Mouse (Mus musculus) midbrain, embryonic 16.5 days (tissue): ENCODE measurements around the gene Tmed1. TPM values are rescaled to one million over a fixed set of nuclear protein-coding genes. Genes with fewer than 3 reads are reported as not detected.
"Not testable (repeated sequence)": the region's sequence is repeated elsewhere in the genome, so short reads cannot be mapped to it uniquely, and the experiment has no call there.

Source experiments
- ATAC-seq: fragments of 200-750 bp; cut with Nextera tagmentation; 2 replicates; pipeline ENCODE4 v1.8.0; 2017; ENCODE audit warnings: moderate TSS enrichment
- H3K27ac ChIP-seq: fragments of 300-500 bp; sonication (generic); 2 replicates; pipeline ENCODE4 v1.5.1; 2014; ENCODE audit warnings: mild to moderate bottlenecking, low read length, mixed read lengths
- H3K27me3 ChIP-seq: fragments of 300-500 bp; sonication (generic); 2 replicates; pipeline ENCODE4 v1.6.1; 2014; ENCODE audit warnings: low read depth, low read length, mixed read lengths; ENCODE audit not compliant: control insufficient read depth, insufficient read depth
- H3K36me3 ChIP-seq: fragments of 300-500 bp; sonication (generic); 2 replicates; pipeline ENCODE4 v1.6.1; 2014; ENCODE audit warnings: mild to moderate bottlenecking, low read length, moderate library complexity, mixed read lengths; ENCODE audit not compliant: control insufficient read depth, insufficient read depth
- H3K4me1 ChIP-seq: fragments of 300-500 bp; sonication (generic); 2 replicates; pipeline ENCODE4 v1.6.1; 2014; ENCODE audit warnings: mild to moderate bottlenecking, low read length, mixed read lengths; ENCODE audit not compliant: control insufficient read depth, insufficient read depth
- H3K4me2 ChIP-seq: fragments of 300-500 bp; sonication (generic); 2 replicates; pipeline ENCODE4 v1.6.1; 2014; ENCODE audit warnings: mild to moderate bottlenecking, low read length, mixed read lengths
- H3K4me3 ChIP-seq: fragments of 300-500 bp; sonication (generic); 2 replicates; pipeline ENCODE4 v1.5.1; 2014; ENCODE audit warnings: low read depth, mild to moderate bottlenecking, low read length, moderate library complexity, mixed read lengths
- H3K9ac ChIP-seq: fragments of 300-500 bp; sonication (generic); 2 replicates; pipeline ENCODE4 v1.6.1; 2014; ENCODE audit warnings: low read depth, low read length, mixed read lengths
- H3K9me3 ChIP-seq: fragments of 300-500 bp; sonication (generic); replicated peaks from 2 replicates; pipeline ENCODE4 v1.6.1; 2014; ENCODE audit warnings: mild to moderate bottlenecking, low read length, mixed read lengths; ENCODE audit not compliant: control insufficient read depth, poor library complexity, severe bottlenecking
- WGBS: fragments of 180-500 bp; shearing (Covaris S2); extraction: QIAGEN DNeasy Blood & Tissue Kit; methylation state at CpG from one replicate; pipeline ENCODE4 v1.1.7; 2014; 5-methylcytosine and 5-hydroxymethylcytosine counted together
- polyA plus RNA-seq: library from polyadenylated mRNA; unstranded; fragments of >200 nt; fragmentation: Nextera tagmentation; extraction: Ambion mirVana; gene quantifications from 2 replicates; pipeline ENCODE4 v1.2.1, GENCODE M21; 2015

Tmed1 gene
- polyA plus RNA-seq, 1 experiment from 2014 or later = 55.2 TPM

DNA sequence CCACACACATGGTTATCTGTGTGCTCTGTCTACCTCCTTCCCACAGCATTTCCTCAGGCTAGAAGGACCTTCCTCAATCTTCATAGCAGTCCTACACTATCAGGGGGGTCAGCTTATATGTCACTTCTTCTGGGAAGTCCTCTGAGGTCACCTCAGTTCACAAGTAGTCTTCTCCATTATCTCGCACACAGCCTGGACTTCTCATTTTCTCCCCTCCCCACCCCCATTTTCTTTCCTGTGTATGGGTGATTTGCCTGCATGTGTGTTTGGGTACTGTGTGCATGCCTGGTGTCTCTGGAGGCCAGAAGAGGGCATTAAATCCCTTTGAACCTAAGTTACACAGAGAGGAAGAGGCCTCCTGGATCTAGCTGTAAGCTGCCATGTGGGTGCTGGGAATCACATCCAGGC is 17.9 kb upstream of the Tmed1 start:
- Histone ChIP-seq H3K36me3 (no peaks in the 10 kb centered on the region), H3K4me2 (no peak overlapping the region), H3K9ac (no peak overlapping the region), H3K9me3 (no peaks in the 10 kb centered on the region), H3K27me3 (no peaks in the 10 kb centered on the region), H3K4me3 (no peak overlapping the region), H3K27ac (no peak overlapping the region), H3K4me1 (no peaks in the 10 kb centered on the region)
- no peak for ATAC-seq
- 62% methylated on average over 1 of the region's 1 CpGs for WGBS

DNA sequence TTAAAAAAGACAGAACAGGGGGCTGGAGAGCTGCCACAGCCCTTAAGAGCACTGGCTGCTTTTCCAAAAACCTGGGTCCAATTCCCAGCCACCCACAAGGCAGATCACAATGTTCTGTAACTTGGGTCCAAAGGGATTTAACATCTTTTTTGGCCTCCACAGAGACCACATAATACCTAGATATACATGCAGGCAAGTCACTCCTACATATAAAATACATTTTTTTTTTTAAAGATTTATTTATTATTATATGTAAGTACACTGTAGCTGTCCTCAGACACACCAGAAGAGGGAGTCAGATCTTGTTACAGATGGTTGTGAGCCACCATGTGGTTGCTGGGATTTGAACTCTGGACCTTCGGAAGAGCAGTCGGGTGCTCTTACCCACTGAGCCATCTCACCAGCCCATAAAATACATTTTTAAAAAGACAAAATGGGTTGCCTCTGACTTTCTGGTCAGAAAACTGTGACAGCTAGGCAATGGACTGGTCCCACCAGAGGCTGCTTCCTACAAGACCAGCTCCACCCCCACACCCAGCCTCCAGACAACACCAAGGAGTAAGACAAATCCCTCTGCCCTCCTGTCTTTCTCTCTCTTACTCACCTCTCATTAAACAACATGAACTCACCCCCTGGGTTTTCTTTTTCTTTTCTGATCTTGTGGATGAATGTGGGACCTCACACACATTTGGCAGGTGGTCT is 17.2 kb upstream of the Tmed1 start:
- no peak overlapping the region for H3K4me3 ChIP-seq
- no peaks in the 10 kb centered on the region for H3K36me3 ChIP-seq
- H3K27me3 ChIP-seq = no peaks in the 10 kb centered on the region
- H3K4me2 ChIP-seq = no peak overlapping the region
- H3K27ac ChIP-seq = no peak overlapping the region
- WGBS = 94% methylated on average over 2 of the region's 2 CpGs
- H3K9me3 ChIP-seq = no peaks in the 10 kb centered on the region
- no peak overlapping the region for H3K9ac ChIP-seq
- H3K4me1 ChIP-seq = no peaks in the 10 kb centered on the region
- no peak for ATAC-seq

DNA sequence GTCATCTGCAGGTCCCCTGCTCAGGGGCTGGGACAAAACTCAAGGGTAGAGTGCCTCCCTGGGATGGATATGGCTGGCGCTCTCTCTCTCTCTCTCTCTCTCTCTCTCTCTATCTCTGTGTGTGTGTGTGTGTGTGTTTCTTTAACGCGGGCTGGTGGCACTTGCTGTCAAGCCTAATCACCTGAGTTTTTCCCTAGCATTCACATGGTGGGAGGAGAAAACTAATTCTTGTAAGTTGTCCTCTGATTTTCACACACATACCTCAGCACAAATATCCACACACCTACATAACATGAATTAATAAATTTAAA is 16.5 kb upstream of the Tmed1 start:
- no peak overlapping the region for H3K4me3 ChIP-seq
- H3K4me2 ChIP-seq = no peak overlapping the region
- no peaks in the 10 kb centered on the region for H3K4me1 ChIP-seq
- ATAC-seq = no peak
- H3K27me3 ChIP-seq = no peaks in the 10 kb centered on the region
- no peak overlapping the region for H3K9ac ChIP-seq
- H3K9me3 ChIP-seq = no peaks in the 10 kb centered on the region
- H3K36me3 ChIP-seq = no peaks in the 10 kb centered on the region
- WGBS = 79% methylated on average over 3 of the region's 3 CpGs
- H3K27ac ChIP-seq = no peak overlapping the region

DNA sequence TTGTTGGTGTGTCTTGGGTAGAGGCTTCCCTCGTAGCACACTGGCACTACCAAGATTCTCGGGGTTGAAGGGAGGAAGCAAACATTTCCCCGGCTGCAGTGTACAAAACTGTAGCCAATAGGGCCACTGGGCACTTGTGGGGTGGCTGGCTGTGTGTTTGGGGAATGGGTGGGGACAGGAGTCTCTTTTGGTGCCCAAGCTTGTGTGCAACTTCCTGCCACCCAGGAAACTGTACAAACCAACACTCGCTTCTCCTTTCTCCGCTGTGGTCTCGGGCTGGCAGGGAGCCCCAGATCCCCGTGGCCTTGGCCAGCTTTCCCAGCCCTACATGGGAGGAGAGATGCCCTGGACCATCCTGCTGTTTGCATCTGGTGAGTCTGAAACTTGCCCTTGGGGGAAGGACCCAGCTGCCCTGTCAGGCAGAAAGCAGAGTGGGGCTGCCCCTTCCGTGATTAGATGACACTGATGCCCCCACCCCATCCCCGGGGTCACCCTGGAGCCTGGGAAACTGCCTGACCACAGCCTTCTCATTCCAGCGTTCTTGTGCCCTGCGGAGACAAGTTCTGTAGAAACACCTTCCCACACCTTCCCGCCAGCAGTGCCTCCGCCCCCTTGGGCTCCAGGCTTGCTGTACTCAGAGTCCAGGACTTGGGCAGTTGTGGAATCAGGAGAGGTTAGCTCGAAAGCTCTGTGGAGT is 16.0 kb upstream of the Tmed1 start, which contains the start of gene AB124611:
AB124611 (plus strand) TSS at position 240 of the 697 bp plus-strand sequence.
- H3K4me1 ChIP-seq = no peaks in the 10 kb centered on the region
- no peaks in the 10 kb centered on the region for H3K27me3 ChIP-seq
- ATAC-seq = no peak
- H3K4me3 ChIP-seq = no peak within 1 kb of the TSS
- 72% methylated on average over 14 of the region's 14 CpGs for WGBS
- no peak within 1 kb of the TSS for H3K4me2 ChIP-seq
- H3K27ac ChIP-seq = no peak within 1 kb of the TSS
- no peak within 1 kb of the TSS for H3K9ac ChIP-seq
- no peaks in the 10 kb centered on the region for H3K36me3 ChIP-seq
- no peaks in the 10 kb centered on the region for H3K9me3 ChIP-seq

DNA sequence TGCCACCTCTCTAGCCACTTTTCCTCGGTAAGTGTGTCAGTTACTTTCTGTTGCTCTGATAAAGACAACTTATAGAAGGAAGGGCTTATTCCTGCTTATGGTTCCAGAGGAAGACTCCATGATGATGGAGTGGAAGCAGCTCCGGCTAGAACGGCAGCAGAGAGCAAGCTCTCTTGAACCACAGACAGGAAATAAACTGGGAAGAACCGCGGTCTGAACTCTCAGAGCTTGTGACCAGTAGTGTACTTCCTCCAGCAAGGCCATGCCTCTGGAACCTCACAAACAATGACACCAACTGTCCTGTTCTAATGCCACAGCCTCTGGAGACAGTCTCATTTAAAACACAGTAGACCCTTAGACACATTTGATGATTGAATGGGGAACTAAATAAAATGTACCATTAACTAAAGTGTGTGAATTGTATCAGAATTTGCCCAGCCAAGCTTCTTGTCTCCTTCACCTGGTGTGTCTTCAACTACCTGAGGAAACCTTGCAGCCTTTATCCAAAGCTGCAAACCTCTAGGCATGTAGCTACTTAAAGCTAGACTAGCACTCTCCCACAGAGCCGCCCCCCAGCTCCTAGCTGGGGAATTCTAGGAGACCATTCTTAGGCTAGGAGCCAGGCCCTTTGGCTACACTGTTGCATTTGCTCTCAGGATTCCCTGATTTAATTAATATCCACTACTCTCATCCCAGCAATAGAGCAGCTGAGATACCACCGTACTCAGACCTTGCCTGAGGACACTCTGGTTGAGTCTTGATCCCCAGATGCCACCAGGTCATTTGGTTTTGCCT is 15.3 kb upstream of the Tmed1 start:
- Histone ChIP-seq H3K27me3 (no peaks in the 10 kb centered on the region), H3K4me2 (no peak overlapping the region), H3K27ac (no peak overlapping the region), H3K4me3 (no peak overlapping the region), H3K9ac (no peak overlapping the region), H3K9me3 (no peaks in the 10 kb centered on the region), H3K4me1 (no peaks in the 10 kb centered on the region), H3K36me3 (no peaks in the 10 kb centered on the region)
- no peak for ATAC-seq
- 83% methylated on average over 7 of the region's 7 CpGs for WGBS

DNA sequence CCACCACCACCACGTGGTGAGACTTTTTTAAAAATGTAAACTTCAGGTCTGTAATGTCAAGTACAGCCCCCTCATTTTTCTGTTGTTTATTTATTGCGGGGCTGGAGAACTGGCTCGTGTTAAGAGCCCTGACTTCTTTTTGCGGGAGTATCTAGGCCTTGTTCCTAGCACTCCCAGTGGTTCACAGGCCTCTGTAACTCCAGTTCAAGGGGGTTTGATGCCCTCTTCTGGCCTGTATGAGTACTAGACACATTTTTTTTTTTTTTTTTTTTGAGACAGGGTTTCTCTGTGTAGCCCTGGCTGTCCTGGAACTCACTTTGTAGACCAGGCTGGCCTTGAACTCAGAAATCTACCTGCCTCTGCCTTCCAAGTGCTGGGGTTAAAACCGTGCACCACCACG is 8.6 kb upstream of the Tmed1 start:
- H3K9ac ChIP-seq, H3K4me2 ChIP-seq, ATAC-seq, H3K36me3 ChIP-seq, H3K9me3 ChIP-seq, H3K4me1 ChIP-seq, H3K27me3 ChIP-seq, H3K27ac ChIP-seq, H3K4me3 ChIP-seq: not testable (repeated sequence)
- 84% methylated on average over 6 of the region's 6 CpGs for WGBS

DNA sequence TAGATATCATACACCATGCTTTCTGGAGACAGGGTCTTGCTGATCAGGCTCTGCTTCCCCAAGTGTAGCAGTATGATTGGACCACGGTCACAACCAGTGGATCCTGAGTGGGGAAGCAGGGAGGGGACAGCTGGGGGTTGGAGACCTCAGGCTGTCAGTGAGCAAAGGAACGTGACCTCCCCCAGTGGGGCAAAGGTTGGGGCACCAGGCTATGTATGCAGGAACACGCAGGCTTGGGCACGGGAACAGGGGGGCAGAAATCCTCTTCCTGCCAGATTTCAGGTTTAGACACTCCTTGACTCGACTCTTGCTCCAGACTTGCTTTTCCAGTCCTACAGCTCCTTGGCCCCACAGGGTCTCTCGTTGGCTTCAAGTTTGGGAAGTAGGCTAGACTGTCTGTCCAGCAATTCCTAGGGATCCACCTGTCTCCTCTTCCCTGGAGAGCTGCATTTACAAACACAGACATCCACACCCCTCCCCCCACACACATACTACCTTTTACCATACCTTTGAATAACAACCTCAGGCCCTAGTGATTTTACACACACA is 8.0 kb upstream of the Tmed1 start:
- no peak overlapping the region for H3K27ac ChIP-seq
- ATAC-seq = no peak
- H3K4me3 ChIP-seq = no peak overlapping the region
- no peaks in the 10 kb centered on the region for H3K36me3 ChIP-seq
- no peak overlapping the region for H3K9ac ChIP-seq
- no peaks in the 10 kb centered on the region for H3K4me1 ChIP-seq
- no peaks in the 10 kb centered on the region for H3K9me3 ChIP-seq
- WGBS = 92% methylated on average over 6 of the region's 6 CpGs
- H3K4me2 ChIP-seq = no peak overlapping the region
- no peaks in the 10 kb centered on the region for H3K27me3 ChIP-seq

DNA sequence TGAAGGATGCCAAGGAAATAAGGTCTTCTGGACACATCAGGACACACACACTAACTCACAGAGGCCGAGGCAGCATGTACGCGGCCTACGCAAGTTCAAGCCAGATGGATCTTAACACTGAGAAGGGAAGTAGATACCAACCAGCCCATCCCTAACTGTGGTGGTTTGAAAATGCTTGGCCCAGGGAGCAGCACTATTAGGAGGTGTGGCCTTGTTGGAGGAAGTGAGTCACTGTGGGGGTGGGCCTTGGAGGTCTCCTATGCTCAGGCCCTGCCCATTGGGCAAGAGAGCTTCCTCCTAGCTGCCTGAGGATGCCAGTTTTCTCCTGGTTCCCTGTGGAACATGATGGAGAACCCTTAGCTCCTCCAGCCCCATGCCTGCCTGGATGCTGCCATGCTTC is 3.4 kb upstream of the Tmed1 start:
- H3K9me3 ChIP-seq = no peaks in the 10 kb centered on the region
- no peak overlapping the region for H3K4me3 ChIP-seq
- H3K9ac ChIP-seq = no peak overlapping the region
- no peak overlapping the region for H3K27ac ChIP-seq
- no peak for ATAC-seq
- no peaks in the 10 kb centered on the region for H3K27me3 ChIP-seq
- peaks cover under 1% of the 10 kb centered on the region for H3K36me3 ChIP-seq
- H3K4me2 ChIP-seq = no peak overlapping the region
- 98% methylated on average over 4 of the region's 4 CpGs for WGBS
- peaks cover 13% of the 10 kb centered on the region for H3K4me1 ChIP-seq

DNA sequence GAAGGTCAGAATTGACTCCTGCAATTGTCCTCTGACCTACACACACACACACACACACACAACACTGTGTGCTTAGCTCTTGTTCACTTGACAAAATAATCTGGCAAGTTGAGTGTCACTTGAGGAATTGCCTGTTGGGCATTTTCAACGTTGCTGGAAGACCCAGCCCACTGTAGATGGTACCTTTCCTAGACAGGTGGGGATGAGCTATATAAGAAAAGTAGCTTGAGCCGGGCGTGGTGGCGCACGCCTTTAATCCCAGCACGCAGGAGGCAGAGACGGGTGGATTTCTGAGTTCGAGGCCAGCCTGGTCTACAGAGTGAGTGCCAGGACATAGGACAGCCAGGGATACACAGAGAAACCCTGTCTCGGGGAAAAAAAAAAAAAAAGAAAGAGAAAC is 1.0 kb upstream of the Tmed1 start:
- Histone ChIP-seq H3K9ac (peak overlapping the region; percentile 76; the same call in 1 of the 2 replicates), H3K4me3 (peak overlapping the region; percentile 71), H3K4me1 (peaks cover 13% of the 10 kb centered on the region), H3K36me3 (peaks cover 15% of the 10 kb centered on the region), H3K27me3 (no peaks in the 10 kb centered on the region), H3K27ac (peak overlapping the region; percentile 95), H3K9me3 (no peaks in the 10 kb centered on the region), H3K4me2 (peak overlapping the region; percentile 65)
- ATAC-seq = no peak
- WGBS = 79% methylated on average over 9 of the region's 9 CpGs
